Mouse (Mus musculus) hindbrain, embryonic 16.5 days (tissue): ENCODE results near the gene Fam171a1. TPM values are rescaled to one million over a fixed set of nuclear protein-coding genes. Genes with fewer than 3 reads are reported as not detected.

Experiments
- ATAC-seq: fragments of 200-750 bp; cut with Nextera tagmentation; 2 replicates; pipeline ENCODE4 v1.8.0; 2017; ENCODE audit warnings: moderate TSS enrichment, moderate library complexity
- H3K27ac ChIP-seq: fragments of 300-500 bp; sonication (generic); 2 replicates; pipeline ENCODE4 v1.5.1; 2014; ENCODE audit warnings: low read depth, mild to moderate bottlenecking, control low read depth, low read length, moderate library complexity
- H3K27me3 ChIP-seq: fragments of 300-500 bp; sonication (generic); replicated peaks from 2 replicates; pipeline ENCODE4 v1.6.1; 2014; ENCODE audit warnings: low read length; ENCODE audit not compliant: control insufficient read depth, insufficient read depth
- H3K36me3 ChIP-seq: fragments of 300-500 bp; sonication (generic); 2 replicates; pipeline ENCODE4 v1.6.1; 2014; ENCODE audit warnings: mild to moderate bottlenecking, low read length, moderate library complexity, mixed read lengths; ENCODE audit not compliant: control insufficient read depth, insufficient read depth
- H3K4me1 ChIP-seq: fragments of 300-500 bp; sonication (generic); 2 replicates; pipeline ENCODE4 v1.6.1; 2014; ENCODE audit warnings: low read depth, low read length; ENCODE audit not compliant: control insufficient read depth, insufficient read depth
- H3K4me2 ChIP-seq: fragments of 300-500 bp; sonication (generic); 2 replicates; pipeline ENCODE4 v1.6.1; 2014; ENCODE audit warnings: mild to moderate bottlenecking, low read length, control low read depth, moderate library complexity
- H3K4me3 ChIP-seq: fragments of 300-500 bp; sonication (generic); 2 replicates; pipeline ENCODE4 v1.5.1; 2014; ENCODE audit warnings: mild to moderate bottlenecking, low read length, control low read depth, moderate library complexity
- H3K9ac ChIP-seq: fragments of 300-500 bp; sonication (generic); 2 replicates; pipeline ENCODE4 v1.6.1; 2014; ENCODE audit warnings: low read depth, mild to moderate bottlenecking, control low read depth, low read length, moderate library complexity
- H3K9me3 ChIP-seq: fragments of 300-500 bp; sonication (generic); 2 replicates; pipeline ENCODE4 v1.6.1; 2014; ENCODE audit warnings: mild to moderate bottlenecking, low read length, moderate library complexity; ENCODE audit not compliant: control insufficient read depth
- WGBS: fragments of 180-500 bp; shearing (Covaris S2); extraction: QIAGEN DNeasy Blood & Tissue Kit; methylation state at CpG from one replicate; pipeline ENCODE4 v1.1.7; 2014; 5-methylcytosine and 5-hydroxymethylcytosine counted together
- microRNA-seq: library from miRNA; unstranded; fragments of <30 nt; microRNA quantifications from one replicate; pipeline ENCODE4, GENCODE M21; 2017
- polyA plus RNA-seq: library from polyadenylated mRNA; unstranded; fragments of >200 nt; fragmentation: Nextera tagmentation; extraction: Ambion mirVana; gene quantifications from 2 replicates; pipeline ENCODE4 v1.2.1, GENCODE M21; 2015

The Fam171a1 gene
- polyA plus RNA-seq, 1 experiment from 2014 or later = 37.4 TPM

DNA sequence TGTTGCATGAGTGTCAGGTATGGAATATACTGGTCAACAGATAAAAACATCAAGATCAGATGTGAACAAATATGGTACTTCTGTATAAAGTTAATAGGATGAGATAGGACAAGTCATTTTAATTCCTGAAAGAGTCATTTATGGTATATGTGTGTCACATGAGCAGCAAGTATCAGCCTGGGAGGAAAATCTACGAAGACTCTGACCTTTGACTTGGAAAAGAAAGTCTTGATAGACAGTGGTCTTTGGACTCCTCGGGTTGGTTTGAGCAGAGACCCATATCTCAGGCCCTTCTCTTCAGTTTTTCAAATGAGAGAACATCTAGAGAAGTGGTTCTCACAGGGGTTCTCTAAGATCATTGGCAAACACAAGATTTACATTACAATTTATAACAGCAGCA lies 137.3 kb downstream of the Fam171a1 start:
- 78% methylated on average over 2 of the region's 2 CpGs for WGBS
- H3K36me3 ChIP-seq = no peaks in the 10 kb centered on the region

DNA sequence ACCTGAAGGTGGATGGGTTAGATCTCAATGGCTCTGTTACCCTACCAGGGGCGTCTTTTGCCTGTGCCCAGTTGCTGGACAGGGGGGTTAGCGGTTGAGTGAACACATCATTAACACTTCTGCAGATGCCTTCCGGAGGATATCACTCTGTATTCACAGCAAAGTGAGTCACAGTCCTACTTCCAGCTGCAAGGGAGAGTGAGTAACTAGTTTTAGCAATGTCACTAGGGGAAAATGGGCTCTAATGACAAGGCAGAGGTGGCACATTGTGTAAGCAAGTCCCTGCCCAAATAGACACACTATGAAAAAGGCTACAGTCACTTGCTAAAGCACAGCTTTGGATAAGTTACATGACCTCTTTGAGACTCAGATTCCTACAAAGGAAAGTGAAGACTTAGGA lies 152.4 kb downstream of the Fam171a1 start:
- no peak overlapping the region for H3K27ac ChIP-seq

More for the DNA sequence above, 137.3 kb downstream of the Fam171a1 start:
- H3K9ac ChIP-seq = no peak overlapping the region
- H3K4me1 ChIP-seq = no peaks in the 10 kb centered on the region
- no peak for ATAC-seq
- no peaks in the 10 kb centered on the region for H3K27me3 ChIP-seq
- H3K9me3 ChIP-seq = no peaks in the 10 kb centered on the region
- H3K27ac ChIP-seq = no peak overlapping the region
- H3K4me2 ChIP-seq = no peak overlapping the region
- H3K4me3 ChIP-seq = no peak overlapping the region

DNA sequence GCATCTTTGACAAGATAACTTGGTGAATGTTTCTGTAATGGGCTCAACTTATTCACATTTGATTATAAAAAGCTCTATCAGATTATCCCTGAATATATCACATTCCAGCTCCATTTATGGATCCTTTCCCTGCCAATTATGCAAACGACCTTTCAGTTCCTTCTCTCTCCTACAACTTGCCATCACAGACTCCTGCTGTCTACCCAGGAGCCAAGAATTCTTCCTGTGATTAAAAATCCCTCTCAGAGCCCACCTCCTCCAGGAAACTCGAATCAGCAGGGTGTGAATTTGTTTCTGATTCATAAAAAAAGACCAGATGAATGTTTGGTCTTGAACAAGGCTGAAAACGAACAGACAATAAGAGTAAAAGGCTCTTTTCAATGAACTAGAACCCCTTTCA lies 153.9 kb downstream of the Fam171a1 start:
- Histone ChIP-seq H3K4me1 (no peaks in the 10 kb centered on the region), H3K9me3 (no peaks in the 10 kb centered on the region), H3K27me3 (no peaks in the 10 kb centered on the region), H3K27ac (no peak overlapping the region), H3K4me2 (no peak overlapping the region), H3K4me3 (no peak overlapping the region), H3K9ac (no peak overlapping the region), H3K36me3 (no peaks in the 10 kb centered on the region)
- ATAC-seq = no peak
- 26% methylated on average over 3 of the region's 3 CpGs for WGBS

More for the DNA sequence above, 152.4 kb downstream of the Fam171a1 start:
- Histone ChIP-seq H3K9me3 (no peaks in the 10 kb centered on the region), H3K4me2 (no peak overlapping the region), H3K9ac (no peak overlapping the region), H3K36me3 (no peaks in the 10 kb centered on the region), H3K27me3 (no peaks in the 10 kb centered on the region), H3K4me3 (no peak overlapping the region), H3K4me1 (no peaks in the 10 kb centered on the region)
- 94% methylated on average over 3 of the region's 3 CpGs for WGBS
- ATAC-seq = no peak

DNA sequence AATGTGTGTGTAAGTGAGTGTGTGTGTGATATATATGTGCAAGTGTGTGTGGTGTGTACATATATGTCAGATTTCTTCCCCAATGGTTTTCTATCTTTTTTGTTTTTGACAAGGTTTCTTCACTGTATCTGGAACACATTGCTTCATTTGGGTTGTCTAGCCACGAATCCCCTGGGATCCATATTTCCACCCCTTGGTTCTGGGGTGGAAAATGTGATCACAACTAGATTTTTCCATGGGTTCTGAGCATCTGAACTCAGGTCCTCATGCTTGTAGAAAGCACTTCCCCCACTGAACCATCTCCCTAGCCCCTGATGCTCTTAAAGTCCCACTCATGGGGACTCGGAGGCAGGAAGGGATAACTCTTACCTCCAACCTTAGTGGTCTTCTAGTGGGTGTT lies 159.3 kb downstream of the Fam171a1 start:
- Histone ChIP-seq H3K9ac (no peak overlapping the region), H3K4me2 (no peak overlapping the region), H3K27ac (no peak overlapping the region), H3K36me3 (no peaks in the 10 kb centered on the region), H3K27me3 (no peaks in the 10 kb centered on the region), H3K9me3 (no peaks in the 10 kb centered on the region), H3K4me3 (no peak overlapping the region), H3K4me1 (no peaks in the 10 kb centered on the region)
- 90% methylated on average over 2 of the region's 2 CpGs for WGBS
- ATAC-seq = no peak

DNA sequence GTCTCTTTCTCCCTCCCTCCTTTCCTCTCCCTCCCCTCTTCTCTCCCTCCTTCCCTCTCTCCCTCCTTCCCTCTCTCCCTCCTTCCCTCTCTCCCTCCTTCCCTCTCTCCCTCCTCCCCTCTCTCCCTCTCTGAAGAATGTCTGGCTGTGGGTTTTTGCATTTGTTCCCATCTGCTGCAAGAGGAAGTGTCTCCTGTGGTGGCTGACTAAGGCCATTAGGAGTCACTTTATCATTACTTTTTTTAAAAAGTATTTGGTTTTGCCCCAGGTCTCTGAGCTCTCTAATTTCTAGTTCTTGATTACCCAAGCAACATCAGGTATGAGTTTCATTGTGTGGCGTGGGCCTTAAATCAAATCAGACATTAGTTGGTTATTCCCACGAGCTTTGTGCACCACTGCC lies 162.1 kb downstream of the Fam171a1 start:
- Histone ChIP-seq H3K4me1 (no peaks in the 10 kb centered on the region), H3K9ac (no peak overlapping the region), H3K9me3 (no peaks in the 10 kb centered on the region), H3K27me3 (no peaks in the 10 kb centered on the region), H3K4me3 (no peak overlapping the region), H3K36me3 (no peaks in the 10 kb centered on the region), H3K4me2 (no peak overlapping the region), H3K27ac (no peak overlapping the region)
- WGBS = 67% methylated on average over 2 of the region's 2 CpGs
- ATAC-seq = no peak

Small RNA genes lying within 50 kb of the gene (microRNA-seq; reads per million reads assigned to microRNA genes)
- gene Gm27306 = not detected

Other genes with a start within 250 kb of the Fam171a1 start
- gene Nmt2, start 170.0 kb downstream of the Fam171a1 start, polyA plus RNA-seq = 108 and 112 TPM in 2 replicates
- 10.4 and 13.3 TPM in 2 replicates for gene Rpp38, start 218.4 kb downstream of the Fam171a1 start, polyA plus RNA-seq
- gene Acbd7, start 221.9 kb downstream of the Fam171a1 start, polyA plus RNA-seq = 3.4 and 4.6 TPM in 2 replicates